7 mouse cellular contexts compared by ENCODE assay signal in genomic region chr14:99299701-99300191, GRCm38 (mm10). TPM values are rescaled to one million over a fixed set of nuclear protein-coding genes. Genes with fewer than 3 reads are reported as not detected.
A peak's percentile ranks its signal among the peaks of the same experiment; 100 is the strongest.
DNase-seq lines count a peak whose midpoint lies in the region; ATAC-seq lines count a peak whose summit lies in the region.

No protein-coding gene starts in this region.

- no peaks in the 10 kb centered on the region for H3K9me3 ChIP-seq in megakaryocyte, embryonic 14.5 days
- H3K9me3 ChIP-seq in forebrain, embryonic 11.5 days (ENCODE audit: control insufficient read depth, low read length) = no peaks in the 10 kb centered on the region
- H3K9me3 ChIP-seq in hindbrain, embryonic 16.5 days (ENCODE audit: control insufficient read depth, low read length) = no peaks in the 10 kb centered on the region
- H3K9me3 ChIP-seq in liver, embryonic 13.5 days (replicated peaks) = no peaks in the 10 kb centered on the region

- H3K4me3 ChIP-seq in megakaryocyte, embryonic 14.5 days (replicated peaks) = peak overlapping the region; percentile 93
- peak overlapping the region; percentile 60 for H3K4me3 ChIP-seq in forebrain, embryonic 11.5 days (ENCODE audit: low read depth, low read length)
- H3K4me3 ChIP-seq in hindbrain, embryonic 16.5 days (ENCODE audit: low read length) = peak overlapping the region; percentile 74
- H3K4me3 ChIP-seq in liver, embryonic 13.5 days (replicated peaks) = peak overlapping the region; percentile 67

- peaks cover 21% of the 10 kb centered on the region for H3K4me1 ChIP-seq in megakaryocyte, embryonic 14.5 days
- peaks cover 3% of the 10 kb centered on the region; the same call in 1 of the 2 replicates for H3K4me1 ChIP-seq in forebrain, embryonic 11.5 days (replicated peaks; ENCODE audit: control insufficient read depth, insufficient read depth, low read length)
- peaks cover 13% of the 10 kb centered on the region for H3K4me1 ChIP-seq in hindbrain, embryonic 16.5 days (ENCODE audit: control insufficient read depth, insufficient read depth, low read depth, low read length)
- peaks cover 20% of the 10 kb centered on the region for H3K4me1 ChIP-seq in liver, embryonic 13.5 days (replicated peaks)

- H3K36me3 ChIP-seq in megakaryocyte, embryonic 14.5 days (replicated peaks; ENCODE audit: low read length) = no peaks in the 10 kb centered on the region
- H3K36me3 ChIP-seq in forebrain, embryonic 11.5 days (ENCODE audit: control insufficient read depth, insufficient read depth, low read length) = no peaks in the 10 kb centered on the region
- no peaks in the 10 kb centered on the region for H3K36me3 ChIP-seq in hindbrain, embryonic 16.5 days (ENCODE audit: control insufficient read depth, insufficient read depth, low read length)
- no peaks in the 10 kb centered on the region for H3K36me3 ChIP-seq in liver, embryonic 13.5 days

- no peak for DNase-seq in forebrain, embryonic 11.5 days (ENCODE audit: low spot score)
- DNase-seq in liver, embryonic 13.5 days = no peak
- peak; percentile 24 to 47 for DNase-seq in right cerebral cortex, postnatal 36 days (ENCODE audit: low spot score in 2 of 2)
- DNase-seq in urinary bladder, postnatal 36 days (ENCODE audit: low spot score in 2 of 2) = no peak

- H3K27me3 ChIP-seq in megakaryocyte, embryonic 14.5 days (replicated peaks) = peaks cover 30% of the 10 kb centered on the region
- H3K27me3 ChIP-seq in forebrain, embryonic 11.5 days (ENCODE audit: control insufficient read depth, insufficient read depth, low read length) = peaks cover 20% of the 10 kb centered on the region
- H3K27me3 ChIP-seq in hindbrain, embryonic 16.5 days (replicated peaks; ENCODE audit: control insufficient read depth, insufficient read depth, low read length) = peaks cover 4% of the 10 kb centered on the region; the same call in 1 of the 2 replicates
- peaks cover 53% of the 10 kb centered on the region for H3K27me3 ChIP-seq in liver, embryonic 13.5 days

- H3K27ac ChIP-seq in forebrain, embryonic 11.5 days (ENCODE audit: low read depth, low read length) = no peak overlapping the region
- H3K27ac ChIP-seq in hindbrain, embryonic 16.5 days (ENCODE audit: low read depth, low read length) = no peak overlapping the region
- no peak overlapping the region for H3K27ac ChIP-seq in liver, embryonic 13.5 days

- H3K9ac ChIP-seq in forebrain, embryonic 11.5 days (ENCODE audit: low read length) = peak overlapping the region; percentile 49
- peak overlapping the region; percentile 72 for H3K9ac ChIP-seq in hindbrain, embryonic 16.5 days (ENCODE audit: low read depth, low read length)
- H3K9ac ChIP-seq in liver, embryonic 13.5 days = peak overlapping the region; percentile 72

- WGBS in forebrain, embryonic 11.5 days = 8% methylated on average over 21 of the region's 21 CpGs
- 5% methylated on average over 21 of the region's 21 CpGs for WGBS in hindbrain, embryonic 16.5 days
- WGBS in liver, embryonic 13.5 days (ENCODE audit: insufficient replicate concordance) = 12% methylated on average over 21 of the region's 21 CpGs

- H3K4me2 ChIP-seq in forebrain, embryonic 11.5 days (ENCODE audit: low read depth, low read length, severe bottlenecking) = peak overlapping the region; percentile 98
- H3K4me2 ChIP-seq in hindbrain, embryonic 16.5 days (ENCODE audit: low read length) = peak overlapping the region; percentile 94
- peak overlapping the region; percentile 98 for H3K4me2 ChIP-seq in liver, embryonic 13.5 days

- ATAC-seq in megakaryocyte, adult 5-6 weeks (ENCODE audit: poor library complexity, severe bottlenecking) = no peak
- ATAC-seq in forebrain, embryonic 11.5 days (replicated peaks; ENCODE audit: low FRiP score) = no peak
- ATAC-seq in hindbrain, embryonic 16.5 days = no peak
- no peak for ATAC-seq in liver, embryonic 13.5 days (ENCODE audit: low read depth)

RNA-seq across cellular contexts. Expression of gene Klf5, which starts 1.3 kb away (rescaled TPM):
- 1.8 and 3.6 TPM in 2 replicates for polyA plus RNA-seq in megakaryocyte, embryonic 14.5 days (2012; ENCODE audit: insufficient read depth, low replicate concordance)
- 10.6 and 10.7 TPM in 2 replicates for total RNA-seq in megakaryocyte, adult 5-6 weeks (2015)
- total RNA-seq in megakaryocyte, adult 5-6 weeks (2017) = 3.5 and 5.6 TPM in 2 replicates
- polyA plus RNA-seq in forebrain, embryonic 11.5 days (2014; fragmentation: Nextera tagmentation; extraction: Ambion mirVana) = 1.9 and 2.0 TPM in 2 replicates
- polyA plus RNA-seq in hindbrain, embryonic 16.5 days (2015; fragmentation: Nextera tagmentation; extraction: Ambion mirVana) = 3.2 and 3.6 TPM in 2 replicates
- 0.98 and 1.6 TPM in 2 replicates for polyA plus RNA-seq in liver, embryonic 13.5 days (2015; fragmentation: Nextera tagmentation; extraction: Ambion mirVana)

Comparison
In these comparisons a context has a peak if more than half of its experiments do, and no peak if none do; other contexts are left out.
1. DNase-seq: peak in right cerebral cortex, postnatal 36 days (2 of 2); none in forebrain, embryonic 11.5 days (single experiment), liver, embryonic 13.5 days (single experiment) and urinary bladder, postnatal 36 days (0 of 2).
2. Peak in every context shown above with its lines, with median percentiles within 50 percentile points of each other: H3K4me3 ChIP-seq, H3K4me2 ChIP-seq and H3K9ac ChIP-seq.